Mouse (Mus musculus): ENCODE data around the gene Pid1. TPM values are rescaled to one million over a fixed set of nuclear protein-coding genes. Genes with fewer than 3 reads are reported as not detected.

Gene Pid1
- polyA plus RNA-seq, 1 experiment from 2014 or later, result 20.8 TPM

GRCm38 (mm10) chr1:84241192-84241828 lies 122.7 kb downstream of the Pid1 start:
- 62% methylated on average over 4 of the region's 4 CpGs for WGBS
- Histone ChIP-seq H3K27ac (ENCODE audit: low read length) (no peak overlapping the region), H3K9me3 (ENCODE audit: low read length) (no peaks in the 10 kb centered on the region), H3K27me3 (replicated peaks; ENCODE audit: insufficient read depth, low read length) (no peaks in the 10 kb centered on the region), H3K9ac (replicated peaks; ENCODE audit: low read depth) (no peak overlapping the region), H3K36me3 (ENCODE audit: insufficient read depth, low read length) (no peaks in the 10 kb centered on the region), H3K4me1 (ENCODE audit: insufficient read depth, low read depth, low read length) (no peaks in the 10 kb centered on the region), H3K4me2 (replicated peaks; ENCODE audit: low read depth, low read length) (no peak overlapping the region), H3K4me3 (ENCODE audit: low read depth, low read length) (no peak overlapping the region)
- ATAC-seq (no peak), DNase-seq (ENCODE audit: low spot score) (no peak)
- no peak for TF ChIP-seq EP300 (IDR thresholded peaks at IDR 0.05)
- TF ChIP-seq CTCF (IDR thresholded peaks at IDR 0.05), result no peak

- no peak for TF ChIP-seq EP300 (IDR thresholded peaks at IDR 0.05)
- no peak for TF ChIP-seq CTCF (IDR thresholded peaks at IDR 0.05)
- no peaks in the 10 kb centered on the region for H3K4me1 ChIP-seq (ENCODE audit: insufficient read depth, low read depth, low read length)
- WGBS, result 86% methylated on average over 2 of the region's 2 CpGs
- H3K4me3 ChIP-seq (ENCODE audit: low read depth, low read length), result no peak overlapping the region
- H3K4me2 ChIP-seq (replicated peaks; ENCODE audit: low read depth, low read length), result no peak overlapping the region
- H3K9ac ChIP-seq (replicated peaks; ENCODE audit: low read depth), result no peak overlapping the region
- H3K27me3 ChIP-seq (replicated peaks; ENCODE audit: insufficient read depth, low read length), result no peaks in the 10 kb centered on the region
- H3K9me3 ChIP-seq (ENCODE audit: low read length), result no peaks in the 10 kb centered on the region
- ATAC-seq (no peak), DNase-seq (ENCODE audit: low spot score) (no peak)
- H3K36me3 ChIP-seq (ENCODE audit: insufficient read depth, low read length), result no peaks in the 10 kb centered on the region
- H3K27ac ChIP-seq (ENCODE audit: low read length), result no peak overlapping the region
These were observed 123.8 kb downstream of the Pid1 start for GRCm38 (mm10) chr1:84240203-84240602.

- Histone ChIP-seq H3K4me1 (ENCODE audit: insufficient read depth, low read depth, low read length) (no peaks in the 10 kb centered on the region), H3K27ac (ENCODE audit: low read length) (no peak overlapping the region), H3K4me2 (replicated peaks; ENCODE audit: low read depth, low read length) (no peak overlapping the region), H3K9me3 (ENCODE audit: low read length) (no peaks in the 10 kb centered on the region), H3K36me3 (ENCODE audit: insufficient read depth, low read length) (no peaks in the 10 kb centered on the region), H3K4me3 (ENCODE audit: low read depth, low read length) (no peak overlapping the region), H3K27me3 (replicated peaks; ENCODE audit: insufficient read depth, low read length) (no peaks in the 10 kb centered on the region), H3K9ac (replicated peaks; ENCODE audit: low read depth) (no peak overlapping the region)
- WGBS, result 61% methylated on average over 2 of the region's 2 CpGs
- no peak for TF ChIP-seq EP300 (IDR thresholded peaks at IDR 0.05)
- TF ChIP-seq CTCF (IDR thresholded peaks at IDR 0.05), result no peak
- ATAC-seq (no peak), DNase-seq (ENCODE audit: low spot score) (no peak)
These were observed 133.5 kb downstream of the Pid1 start for GRCm38 (mm10) chr1:84230431-84230830.

GRCm38 (mm10) chr1:84225626-84226025 lies 138.4 kb downstream of the Pid1 start:
- Histone ChIP-seq H3K4me2 (replicated peaks; ENCODE audit: low read depth, low read length) (no peak overlapping the region), H3K9me3 (ENCODE audit: low read length) (no peaks in the 10 kb centered on the region), H3K36me3 (ENCODE audit: insufficient read depth, low read length) (no peaks in the 10 kb centered on the region), H3K9ac (replicated peaks; ENCODE audit: low read depth) (no peak overlapping the region), H3K4me3 (ENCODE audit: low read depth, low read length) (no peak overlapping the region), H3K27ac (ENCODE audit: low read length) (no peak overlapping the region), H3K27me3 (replicated peaks; ENCODE audit: insufficient read depth, low read length) (no peaks in the 10 kb centered on the region), H3K4me1 (ENCODE audit: insufficient read depth, low read depth, low read length) (no peaks in the 10 kb centered on the region)
- no peak for TF ChIP-seq CTCF (IDR thresholded peaks at IDR 0.05)
- 0 out of 2 replicates have a peak, but pooled peaks have one; percentile 11 for TF ChIP-seq EP300 (IDR thresholded peaks at IDR 0.05)
- WGBS, result 73% methylated on average over 7 of the region's 7 CpGs
- DNase-seq (ENCODE audit: low spot score), result peak; percentile 51
- ATAC-seq, result peak; percentile 60; the same call in 1 of the 2 replicates

- WGBS, result 70% methylated on average over 1 of the region's 1 CpGs
These were observed 141.9 kb downstream of the Pid1 start for GRCm38 (mm10) chr1:84222051-84222450.

GRCm38 (mm10) chr1:84218605-84219004 lies 145.4 kb downstream of the Pid1 start:
- no peaks in the 10 kb centered on the region for H3K36me3 ChIP-seq (ENCODE audit: insufficient read depth, low read length)
- H3K27me3 ChIP-seq (replicated peaks; ENCODE audit: insufficient read depth, low read length), result no peaks in the 10 kb centered on the region
- WGBS, result 44% methylated on average over 7 of the region's 7 CpGs
- ATAC-seq (no peak), DNase-seq (ENCODE audit: low spot score) (peak; percentile 45)
- H3K4me1 ChIP-seq (ENCODE audit: insufficient read depth, low read depth, low read length), result no peaks in the 10 kb centered on the region
- H3K27ac ChIP-seq (ENCODE audit: low read length), result no peak overlapping the region
- no peak overlapping the region for H3K4me3 ChIP-seq (ENCODE audit: low read depth, low read length)
- no peak overlapping the region for H3K9ac ChIP-seq (replicated peaks; ENCODE audit: low read depth)
- no peak overlapping the region for H3K4me2 ChIP-seq (replicated peaks; ENCODE audit: low read depth, low read length)
- no peaks in the 10 kb centered on the region for H3K9me3 ChIP-seq (ENCODE audit: low read length)
- TF ChIP-seq EP300 (IDR thresholded peaks at IDR 0.05) (no peak), CTCF (IDR thresholded peaks at IDR 0.05) (no peak)

More at GRCm38 (mm10) chr1:84222051-84222450, 141.9 kb downstream of the Pid1 start:
- Histone ChIP-seq H3K4me1 (ENCODE audit: insufficient read depth, low read depth, low read length) (no peaks in the 10 kb centered on the region), H3K27ac (ENCODE audit: low read length) (no peak overlapping the region), H3K27me3 (replicated peaks; ENCODE audit: insufficient read depth, low read length) (no peaks in the 10 kb centered on the region), H3K4me3 (ENCODE audit: low read depth, low read length) (no peak overlapping the region), H3K9me3 (ENCODE audit: low read length) (no peaks in the 10 kb centered on the region), H3K4me2 (replicated peaks; ENCODE audit: low read depth, low read length) (no peak overlapping the region), H3K9ac (replicated peaks; ENCODE audit: low read depth) (no peak overlapping the region), H3K36me3 (ENCODE audit: insufficient read depth, low read length) (no peaks in the 10 kb centered on the region)
- TF ChIP-seq CTCF (IDR thresholded peaks at IDR 0.05) (no peak), EP300 (IDR thresholded peaks at IDR 0.05) (no peak)
- DNase-seq (ENCODE audit: low spot score) (no peak), ATAC-seq (no peak)

Measured in lung, postnatal 0 days (tissue).